ENCODE assay signal across 11 mouse cellular contexts in genomic region chr9:121350601-121351000, GRCm38 (mm10). TPM values are rescaled to one million over a fixed set of nuclear protein-coding genes. Genes with fewer than 3 reads are reported as not detected.
DNase-seq lines count a peak whose midpoint lies in the region; ATAC-seq and TF ChIP-seq lines count a peak whose summit lies in the region.
"Had no signal": no experiment of that assay in that cellular context is flagged by ENCODE, and none has a peak within 500 bp of the region (broad histone marks: within the 10 kb centered on the region; RNA-seq: fewer than 3 reads in every experiment).

No protein-coding gene starts in this region.

- 34% methylated on average over 3 of the region's 3 CpGs for WGBS in heart, embryonic 11.5 days (ENCODE audit: insufficient replicate concordance)
- WGBS in midbrain, embryonic 13.5 days, result 40% methylated on average over 3 of the region's 3 CpGs
- 59% methylated on average over 2 of the region's 3 CpGs for WGBS in midbrain, postnatal 0 days
- 33% methylated on average over 3 of the region's 3 CpGs for WGBS in hindbrain, embryonic 15.5 days

- no peaks in the 10 kb centered on the region for H3K27me3 ChIP-seq in heart, embryonic 11.5 days (ENCODE audit: control insufficient read depth, insufficient read depth, low read length)
- no peaks in the 10 kb centered on the region for H3K27me3 ChIP-seq in midbrain, embryonic 13.5 days
- H3K27me3 ChIP-seq in midbrain, postnatal 0 days (ENCODE audit: insufficient read depth, low read length), result no peaks in the 10 kb centered on the region
- H3K27me3 ChIP-seq in hindbrain, embryonic 15.5 days, result no peaks in the 10 kb centered on the region

- TF ChIP-seq CTCF in midbrain, postnatal 0 days (IDR thresholded peaks at IDR 0.05), result no peak

- H3K4me1 ChIP-seq in heart, embryonic 11.5 days (ENCODE audit: control insufficient read depth, insufficient read depth, low read length), result peaks cover 36% of the 10 kb centered on the region
- H3K4me1 ChIP-seq in midbrain, embryonic 13.5 days (replicated peaks), result peaks cover 61% of the 10 kb centered on the region
- H3K4me1 ChIP-seq in midbrain, postnatal 0 days (ENCODE audit: insufficient read depth, low read length), result peaks cover 12% of the 10 kb centered on the region; the same call in 1 of the 2 replicates
- peaks cover 59% of the 10 kb centered on the region for H3K4me1 ChIP-seq in hindbrain, embryonic 15.5 days (replicated peaks)

- H3K4me2 ChIP-seq in heart, embryonic 11.5 days, result no peak overlapping the region
- H3K4me2 ChIP-seq in midbrain, embryonic 13.5 days (replicated peaks), result no peak overlapping the region
- no peak overlapping the region for H3K4me2 ChIP-seq in midbrain, postnatal 0 days (ENCODE audit: low read depth, low read length, poor library complexity, severe bottlenecking)
- H3K4me2 ChIP-seq in hindbrain, embryonic 15.5 days, result no peak overlapping the region

- no peak overlapping the region for H3K4me3 ChIP-seq in heart, embryonic 11.5 days (ENCODE audit: low read depth, low read length)
- H3K4me3 ChIP-seq in midbrain, embryonic 13.5 days (replicated peaks), result no peak overlapping the region
- H3K4me3 ChIP-seq in midbrain, postnatal 0 days (ENCODE audit: low read depth, low read length), result no peak overlapping the region
- no peak overlapping the region for H3K4me3 ChIP-seq in hindbrain, embryonic 15.5 days

- H3K9me3 ChIP-seq in heart, embryonic 11.5 days (replicated peaks; ENCODE audit: control insufficient read depth, low read length), result no peaks in the 10 kb centered on the region
- H3K9me3 ChIP-seq in midbrain, embryonic 13.5 days, result no peaks in the 10 kb centered on the region
- no peaks in the 10 kb centered on the region for H3K9me3 ChIP-seq in midbrain, postnatal 0 days (ENCODE audit: low read length)
- no peaks in the 10 kb centered on the region for H3K9me3 ChIP-seq in hindbrain, embryonic 15.5 days

- intact Hi-C loops in left cerebral cortex, postnatal 14 days (cut with DNase I), result no loop called here

- no peak for DNase-seq in heart, adult 9 months (ENCODE audit: low spot score in 2 of 2)
- no peak for DNase-seq in midbrain, postnatal 0 days (ENCODE audit: low spot score)
- peak; percentile 55 for DNase-seq in testis, postnatal 14 days (ENCODE audit: low spot score)
- DNase-seq in left cerebral cortex, postnatal 14 days (ENCODE audit: low spot score in 2 of 2), result no peak
- DNase-seq: adrenal gland, postnatal 14 days; gastrocnemius, postnatal 25 days; right cerebral cortex, postnatal 14 days had no signal

- no peaks in the 10 kb centered on the region for H3K36me3 ChIP-seq in heart, embryonic 11.5 days (ENCODE audit: control insufficient read depth, insufficient read depth, low read length)
- no peaks in the 10 kb centered on the region for H3K36me3 ChIP-seq in midbrain, embryonic 13.5 days
- no peaks in the 10 kb centered on the region for H3K36me3 ChIP-seq in midbrain, postnatal 0 days (ENCODE audit: insufficient read depth, low read length)
- no peaks in the 10 kb centered on the region for H3K36me3 ChIP-seq in hindbrain, embryonic 15.5 days

- H3K9ac ChIP-seq in heart, embryonic 11.5 days (ENCODE audit: low read depth, low read length), result no peak overlapping the region
- no peak overlapping the region for H3K9ac ChIP-seq in midbrain, embryonic 13.5 days (replicated peaks)
- H3K9ac ChIP-seq in midbrain, postnatal 0 days (replicated peaks; ENCODE audit: low read length, poor library complexity, severe bottlenecking), result no peak overlapping the region
- H3K9ac ChIP-seq in hindbrain, embryonic 15.5 days, result no peak overlapping the region

- H3K27ac ChIP-seq in heart, embryonic 11.5 days (ENCODE audit: low read depth, low read length), result peak overlapping the region; percentile 76; the same call in 1 of the 2 replicates
- peak overlapping the region; percentile 19; the same call in 1 of the 2 replicates for H3K27ac ChIP-seq in midbrain, embryonic 13.5 days
- H3K27ac ChIP-seq in midbrain, postnatal 0 days (ENCODE audit: low read depth, low read length), result no peak overlapping the region
- peak overlapping the region; percentile 40 for H3K27ac ChIP-seq in hindbrain, embryonic 15.5 days (replicated peaks)

- ATAC-seq in heart, embryonic 11.5 days (replicated peaks; ENCODE audit: insufficient number of reproducible peaks, low FRiP score, low TSS enrichment), result no peak
- ATAC-seq in midbrain, embryonic 13.5 days, result no peak
- no peak for ATAC-seq in midbrain, postnatal 0 days (ENCODE audit: low FRiP score)
- ATAC-seq in hindbrain, embryonic 15.5 days (ENCODE audit: low FRiP score, low read depth), result no peak
- ATAC-seq in monocyte, adult 5-6 weeks (replicated peaks; ENCODE audit: insufficient number of reproducible peaks, low FRiP score, low TSS enrichment, poor library complexity, severe bottlenecking), result no peak

RNA-seq across cellular contexts. Expression of gene Trak1, which starts 53.3 kb away (rescaled TPM):
- 21.3 and 27.2 TPM in 2 replicates for polyA plus RNA-seq in heart, embryonic 11.5 days (2014; fragmentation: Nextera tagmentation; extraction: Ambion mirVana)
- polyA plus RNA-seq in midbrain, embryonic 13.5 days (2015; fragmentation: Nextera tagmentation; extraction: Ambion mirVana), result 41.1 and 44.8 TPM in 2 replicates
- 107 and 154 TPM in 2 replicates for total RNA-seq in midbrain, postnatal 0 days (2014; rRNA removed)
- 58.7 and 61.6 TPM in 2 replicates for polyA plus RNA-seq in midbrain, postnatal 0 days (2015; fragmentation: Nextera tagmentation; extraction: Ambion mirVana)
- 58.3 and 58.4 TPM in 2 replicates for polyA plus RNA-seq in hindbrain, embryonic 15.5 days (2015; fragmentation: Nextera tagmentation; extraction: Ambion mirVana)
- total RNA-seq in monocyte, adult 5-6 weeks (2017), result 26.0 to 55.3 TPM (median 29.2 TPM) in 3 replicates
- total RNA-seq in left cerebral cortex, postnatal 14 days (2021), result 100 to 1,000 TPM; 217 to 226 TPM
